Mouse (Mus musculus) C2C12 (cell line): Measurements from ENCODE around the gene Syngr1. TPM values are rescaled to one million over a fixed set of nuclear protein-coding genes. Genes with fewer than 3 reads are reported as not detected.

ENCODE experiments used
- H3K27me3 ChIP-seq: one replicate; pipeline ENCODE4 v1.6.1; 2011; ENCODE audit not compliant: control insufficient read depth, insufficient read depth, insufficient read length
- H3K36me3 ChIP-seq: one replicate; pipeline ENCODE4 v1.6.1; 2011; ENCODE audit not compliant: control insufficient read depth, insufficient read depth
- H3K4me3 ChIP-seq: one replicate; pipeline ENCODE4 v1.5.1; 2011; ENCODE audit warnings: mild to moderate bottlenecking, control low read depth; ENCODE audit not compliant: poor library complexity, insufficient read depth, severe bottlenecking
- H3K79me2 ChIP-seq: one replicate; pipeline ENCODE4 v1.6.1; 2011; ENCODE audit not compliant: control insufficient read depth, insufficient read depth
- H3K79me3 ChIP-seq: one replicate; pipeline ENCODE4 v1.6.1; 2011; ENCODE audit warnings: low read depth, control low read depth
- H3ac ChIP-seq: one replicate; pipeline ENCODE3; 2011; ENCODE audit warnings: low read depth; ENCODE audit not compliant: control insufficient read depth, insufficient read length
- CEBPB ChIP-seq: IDR thresholded peaks from one replicate; pipeline ENCODE4 v1.6.1; 2011; ENCODE audit warnings: low read depth, mild to moderate bottlenecking, control low read depth, moderate library complexity
- CTCF ChIP-seq: IDR thresholded peaks from one replicate; pipeline ENCODE4 v1.5.1; 2011; ENCODE audit not compliant: control insufficient read depth, insufficient read depth, insufficient read length
- FOSL1 ChIP-seq: IDR thresholded peaks from one replicate; pipeline ENCODE4 v1.8.0; 2011; ENCODE audit warnings: mild to moderate bottlenecking, low read length; ENCODE audit not compliant: poor library complexity, insufficient read depth, severe bottlenecking
- MAX ChIP-seq: IDR thresholded peaks from one replicate; pipeline ENCODE4 v1.6.1; 2011; ENCODE audit warnings: mild to moderate bottlenecking, control low read depth
- MYOD1 ChIP-seq: IDR thresholded peaks from one replicate; pipeline ENCODE4 v1.6.1; 2011; ENCODE audit warnings: low read depth; ENCODE audit not compliant: control insufficient read depth, insufficient read length
- MYOG ChIP-seq: IDR thresholded peaks from one replicate; pipeline ENCODE4 v1.6.1; 2011; ENCODE audit not compliant: control insufficient read depth, insufficient read length; ENCODE audit errors: extremely low read depth
- USF1 ChIP-seq: IDR thresholded peaks from one replicate; pipeline ENCODE4 v1.6.1; 2011; ENCODE audit warnings: low read depth, mild to moderate bottlenecking, control low read depth, moderate library complexity
- polyA plus RNA-seq: library from polyadenylated mRNA; unstranded; fragments of >200 nt; fragmentation: generic; extraction: Trizol; gene quantifications from one replicate; pipeline ENCODE4 v1.2.1, GENCODE M21; 2012; ENCODE audit warnings: missing spikeins

Gene Syngr1
- polyA plus RNA-seq, 1 experiment = 7.9 TPM

DNA sequence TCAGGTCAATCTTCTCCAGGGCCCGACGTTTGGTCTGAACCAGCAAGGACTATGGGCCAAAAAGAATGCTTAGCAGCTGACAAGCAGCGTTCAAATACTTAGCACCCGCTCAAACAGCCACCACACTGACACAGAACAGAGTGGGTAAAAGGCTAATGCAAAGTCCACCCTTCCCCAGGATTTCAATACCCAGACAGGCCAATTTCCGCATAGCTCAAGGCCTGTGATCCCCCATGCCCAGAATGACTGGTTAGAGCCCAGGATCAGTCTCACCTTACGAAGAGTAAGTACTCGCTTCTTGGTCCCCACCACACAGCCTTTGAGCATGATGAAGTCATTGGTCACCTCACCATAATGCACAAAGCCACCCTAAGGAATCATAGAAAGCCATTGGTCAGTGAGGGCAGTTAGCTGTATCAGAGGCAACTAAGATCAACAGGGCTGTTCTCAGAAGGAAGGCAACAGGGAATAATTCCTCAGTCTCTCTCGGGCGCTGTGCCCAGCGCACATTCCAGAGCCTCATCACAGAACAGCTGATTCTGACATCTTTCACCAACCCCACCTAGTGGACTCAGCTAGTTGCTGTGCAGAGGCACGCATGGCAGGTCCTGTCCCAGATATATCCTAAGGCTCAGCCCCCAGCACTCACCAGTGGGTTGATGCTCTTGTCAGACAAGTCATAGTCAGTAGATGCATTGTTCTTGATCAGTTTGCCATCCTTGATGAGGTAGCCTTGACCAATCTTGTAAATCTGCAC is 12.9 kb upstream of the Syngr1 start:
- Histone ChIP-seq H3K4me3 (peak overlapping the region; percentile 8), H3K79me2 (peaks cover 54% of the 10 kb centered on the region), H3K36me3 (peaks cover 63% of the 10 kb centered on the region), H3ac (no peak overlapping the region), H3K27me3 (no peaks in the 10 kb centered on the region), H3K79me3 (peaks cover 46% of the 10 kb centered on the region)
- TF ChIP-seq MAX (peak; percentile 9), FOSL1 (no peak), USF1 (no peak), MYOD1 (no peak), CTCF (no peak), MYOG (no peak)

DNA sequence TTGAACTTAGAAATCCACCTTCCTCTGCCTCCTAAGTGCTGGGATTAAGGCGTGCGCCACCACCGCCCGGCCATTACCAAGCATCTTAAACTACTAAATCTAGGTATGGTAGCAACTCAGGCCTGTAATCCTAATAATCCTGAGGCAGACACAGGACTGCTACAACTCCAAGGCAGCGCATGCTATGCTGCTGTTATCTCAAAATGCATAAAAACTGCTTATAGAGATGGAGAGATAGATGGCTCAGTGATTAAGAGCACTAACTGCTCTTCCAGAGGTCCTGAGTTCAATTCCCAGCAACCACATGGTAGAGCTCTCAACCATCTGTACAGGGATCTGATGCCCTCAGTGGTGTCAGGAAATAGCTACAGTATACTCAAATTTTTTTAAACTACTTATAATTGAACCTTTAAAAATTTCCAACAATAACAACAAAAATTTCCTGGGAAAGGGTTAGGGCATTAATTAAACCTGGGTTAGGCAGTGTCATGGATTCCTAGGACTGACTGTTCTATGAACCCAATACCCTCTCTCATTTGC is 11.9 kb upstream of the Syngr1 start:
- Histone ChIP-seq H3K4me3 (peak overlapping the region; percentile 100), H3ac (peak overlapping the region; percentile 8), H3K79me2 (peaks cover 55% of the 10 kb centered on the region), H3K36me3 (peaks cover 63% of the 10 kb centered on the region), H3K27me3 (no peaks in the 10 kb centered on the region), H3K79me3 (peaks cover 46% of the 10 kb centered on the region)
- peak; percentile 6 for TF ChIP-seq MAX
- no peak for TF ChIP-seq FOSL1
- no peak for TF ChIP-seq CEBPB

DNA sequence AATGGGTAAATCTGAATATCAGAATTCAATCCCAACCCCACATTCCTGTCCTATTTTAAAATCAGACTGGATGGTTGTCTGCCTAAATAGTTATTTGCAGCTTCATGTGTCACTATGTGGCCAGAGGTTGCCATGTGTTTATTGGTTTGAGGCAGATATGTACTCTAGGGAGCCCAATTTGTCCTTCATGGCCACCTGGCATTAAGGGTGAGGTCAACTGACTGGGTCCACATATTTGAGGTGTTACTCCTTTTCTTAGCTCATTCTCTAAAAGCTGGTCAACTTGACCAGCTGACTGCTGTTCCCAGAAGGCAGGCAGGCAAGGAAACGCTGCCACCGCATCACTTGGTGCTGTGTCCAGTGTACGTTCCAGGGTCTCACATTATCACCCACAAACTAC is 11.2 kb upstream of the Syngr1 start:
- TF ChIP-seq MAX = no peak
- TF ChIP-seq FOSL1 = no peak
- no peak for TF ChIP-seq MYOG
- TF ChIP-seq USF1 = no peak
- no peak for TF ChIP-seq CEBPB
- TF ChIP-seq CTCF = no peak
- no peak for TF ChIP-seq MYOD1

DNA sequence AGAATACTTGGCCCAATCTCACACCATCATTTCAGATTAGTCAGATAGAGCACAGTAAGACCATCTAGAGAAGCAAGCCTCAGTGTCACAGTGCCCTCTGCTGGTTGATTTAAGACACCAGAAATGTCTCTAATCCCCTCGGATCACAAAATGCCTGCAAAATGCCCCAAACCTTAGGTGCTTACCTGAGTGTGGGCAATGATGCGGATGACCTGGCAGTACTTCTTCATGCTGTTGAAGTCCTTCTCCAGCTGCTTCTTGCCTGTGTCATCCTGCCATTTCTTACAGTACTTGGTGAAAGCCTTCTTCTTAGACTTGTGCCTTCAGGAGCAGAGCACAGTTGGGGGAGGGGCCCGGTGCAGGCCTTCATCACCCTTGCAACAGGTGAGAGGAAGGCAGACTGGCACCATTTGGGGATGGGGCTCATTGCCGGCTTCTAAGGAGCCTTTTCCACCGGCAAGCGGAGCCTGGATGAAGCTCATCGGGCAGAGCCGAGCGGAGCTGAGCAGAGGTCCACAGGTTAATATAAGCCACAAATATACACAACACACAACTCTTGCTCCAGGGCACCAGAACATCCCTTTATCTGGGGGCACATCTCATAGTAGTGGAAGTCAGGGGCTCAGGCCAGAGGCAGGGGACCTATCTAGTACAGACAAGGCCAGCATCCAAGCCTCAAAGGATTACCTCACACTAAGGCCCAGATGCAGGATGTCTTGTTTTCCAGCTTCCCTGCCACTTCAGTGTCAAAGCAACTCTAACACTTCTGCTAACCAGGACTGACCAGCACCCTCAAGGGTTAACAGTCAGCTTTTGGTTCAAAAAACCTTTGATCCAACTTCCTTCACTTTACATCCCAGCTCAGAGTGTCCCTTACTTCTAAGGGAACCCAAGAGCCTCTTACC is 10.2 kb upstream of the Syngr1 start:
- TF ChIP-seq MAX (no peak), USF1 (no peak), MYOD1 (no peak), CEBPB (no peak), MYOG (no peak), FOSL1 (no peak), CTCF (no peak)
- Histone ChIP-seq H3K36me3 (peaks cover 63% of the 10 kb centered on the region), H3K27me3 (no peaks in the 10 kb centered on the region), H3K4me3 (peak overlapping the region; percentile 100), H3K79me2 (peaks cover 55% of the 10 kb centered on the region), H3ac (peak overlapping the region; percentile 89), H3K79me3 (peaks cover 46% of the 10 kb centered on the region)

More for the DNA sequence above, 11.2 kb upstream of the Syngr1 start:
- peaks cover 46% of the 10 kb centered on the region for H3K79me3 ChIP-seq
- peak overlapping the region; percentile 100 for H3K4me3 ChIP-seq
- no peaks in the 10 kb centered on the region for H3K27me3 ChIP-seq
- H3K36me3 ChIP-seq = peaks cover 63% of the 10 kb centered on the region
- H3K79me2 ChIP-seq = peaks cover 55% of the 10 kb centered on the region
- peak overlapping the region; percentile 69 for H3ac ChIP-seq

DNA sequence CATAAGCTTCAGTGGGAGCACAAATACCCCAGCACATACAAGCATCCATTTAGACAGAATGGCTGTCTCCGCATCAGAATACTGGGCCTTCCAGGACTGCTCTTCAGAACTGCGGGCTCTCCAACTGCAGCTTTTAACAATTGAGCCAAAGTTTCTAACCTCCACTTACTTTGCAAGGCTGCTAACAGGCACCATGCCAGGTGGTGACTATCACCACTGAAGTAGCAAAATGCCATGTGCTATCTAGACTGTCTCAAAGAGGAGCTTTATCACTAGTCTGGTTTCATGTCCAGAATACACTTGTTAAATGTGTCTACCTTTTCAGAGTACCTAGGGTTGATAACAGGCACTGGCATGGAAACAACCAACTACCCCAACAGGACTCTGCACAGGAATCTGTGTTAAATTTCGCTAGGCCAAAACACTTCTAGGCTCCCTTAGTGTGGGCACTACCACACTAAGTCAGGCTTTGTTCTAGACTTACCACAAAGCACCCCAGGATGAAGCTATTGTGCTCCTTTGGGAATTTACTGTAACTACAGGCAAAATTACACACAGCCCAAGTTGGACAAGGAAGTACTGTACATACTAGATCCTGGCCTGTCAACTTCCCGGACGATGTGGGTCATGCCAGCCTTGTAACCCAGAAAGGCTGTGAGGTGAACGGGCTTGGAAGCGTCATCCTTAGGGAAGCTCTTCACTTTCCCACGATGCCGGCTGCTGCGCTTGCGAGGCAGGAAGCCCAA is 9.2 kb upstream of the Syngr1 start:
- Histone ChIP-seq H3K79me3 (peaks cover 46% of the 10 kb centered on the region), H3K36me3 (peaks cover 57% of the 10 kb centered on the region), H3K4me3 (peak overlapping the region; percentile 100), H3K27me3 (no peaks in the 10 kb centered on the region), H3K79me2 (peaks cover 55% of the 10 kb centered on the region), H3ac (peak overlapping the region; percentile 86)
- TF ChIP-seq MYOD1 (no peak), USF1 (no peak), FOSL1 (no peak), CTCF (no peak), MAX (peak; percentile 78), CEBPB (no peak), MYOG (no peak)
